Mouse (Mus musculus) megakaryocyte, embryonic 14.5 days (primary cell): ENCODE data around the gene Clpb.

Experiments used
- FLI1 ChIP-seq: IDR thresholded peaks from 2 replicates; pipeline ENCODE4 v1.6.1; 2012; ENCODE audit warnings: low read length, inconsistent platforms, mixed read lengths
- GATA1 ChIP-seq: IDR thresholded peaks from 3 replicates; pipeline ENCODE4 v1.6.1; 2012; ENCODE audit warnings: mixed read lengths, low read length, inconsistent platforms, borderline replicate concordance

DNA sequence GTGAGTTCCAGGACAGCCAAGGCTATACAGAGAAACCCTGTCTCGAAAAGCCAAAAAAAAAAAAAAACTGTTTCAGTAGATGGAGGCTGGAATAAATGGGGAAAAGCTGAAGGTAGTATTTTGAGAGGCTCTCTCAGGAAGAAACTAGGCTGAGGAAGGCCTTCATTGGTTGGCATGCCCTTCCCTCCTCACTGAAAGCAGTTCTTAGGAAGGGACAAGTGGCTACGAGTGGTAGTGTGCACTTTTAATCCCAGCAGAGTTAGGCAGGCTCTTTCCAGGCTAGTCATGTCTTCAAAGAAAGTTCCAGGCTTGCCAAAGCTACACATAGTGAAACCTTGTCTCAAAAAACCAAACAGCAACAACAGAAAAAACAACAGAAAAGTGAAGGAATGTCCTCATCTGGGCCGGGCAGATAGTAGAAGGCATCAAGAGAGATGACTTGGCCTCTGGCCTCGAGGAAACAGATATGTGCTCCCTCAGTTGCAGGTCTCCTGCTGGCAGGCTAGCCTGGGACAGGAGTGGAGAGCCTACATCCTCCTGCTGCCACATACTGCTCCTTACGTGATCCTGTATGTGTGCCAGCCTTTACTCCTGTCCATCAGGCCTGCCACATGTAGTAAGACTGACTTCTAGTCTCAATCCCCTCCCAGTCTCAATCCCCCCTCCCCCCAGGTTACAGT lies 8.3 kb downstream of the Clpb start:
- TF ChIP-seq GATA1 (no peak), FLI1 (no peak)
